Mouse (Mus musculus) hindbrain, embryonic 10.5 days (tissue): ENCODE results near the gene Elmo3. TPM values are rescaled to one million over a fixed set of nuclear protein-coding genes. Genes with fewer than 3 reads are reported as not detected.

Experiments used
- DNase-seq: peaks from one replicate; pipeline ENCODE4 v3.0.0-alpha.2; 2017; ENCODE audit warnings: low spot score
- H3K27ac ChIP-seq: fragments of 300-500 bp; sonication (generic); 2 replicates; pipeline ENCODE4 v1.5.1; 2016; ENCODE audit warnings: mild to moderate bottlenecking, moderate library complexity
- H3K27me3 ChIP-seq: fragments of 300-500 bp; sonication (generic); 2 replicates; pipeline ENCODE4 v1.6.1; 2016; ENCODE audit warnings: mild to moderate bottlenecking; ENCODE audit not compliant: poor library complexity, insufficient read depth, severe bottlenecking
- H3K36me3 ChIP-seq: fragments of 300-500 bp; sonication (generic); 2 replicates; pipeline ENCODE4 v1.6.1; 2016; ENCODE audit warnings: mild to moderate bottlenecking, moderate library complexity
- H3K4me1 ChIP-seq: fragments of 300-500 bp; sonication (generic); replicated peaks from 2 replicates; pipeline ENCODE4 v1.6.1; 2016; ENCODE audit warnings: mild to moderate bottlenecking
- H3K4me3 ChIP-seq: fragments of 300-500 bp; sonication (generic); 2 replicates; pipeline ENCODE4 v1.5.1; 2016; ENCODE audit warnings: mild to moderate bottlenecking, moderate library complexity
- H3K9me3 ChIP-seq: fragments of 300-500 bp; sonication (generic); 2 replicates; pipeline ENCODE4 v1.6.1; 2016; ENCODE audit warnings: mild to moderate bottlenecking, moderate library complexity
- WGBS: fragments of 180-500 bp; shearing (Covaris S2); methylation state at CpG from one replicate; pipeline ENCODE4 v1.1.7; 2016; 5-methylcytosine and 5-hydroxymethylcytosine counted together
- polyA plus RNA-seq: library from polyadenylated mRNA; unstranded; fragments of >200 nt; fragmentation: Nextera tagmentation; extraction: Ambion mirVana; gene quantifications from 2 replicates; pipeline ENCODE4 v1.2.1, GENCODE M21; 2016

The Elmo3 gene
- polyA plus RNA-seq, 1 experiment from 2014 or later, result 2.1 TPM

DNA sequence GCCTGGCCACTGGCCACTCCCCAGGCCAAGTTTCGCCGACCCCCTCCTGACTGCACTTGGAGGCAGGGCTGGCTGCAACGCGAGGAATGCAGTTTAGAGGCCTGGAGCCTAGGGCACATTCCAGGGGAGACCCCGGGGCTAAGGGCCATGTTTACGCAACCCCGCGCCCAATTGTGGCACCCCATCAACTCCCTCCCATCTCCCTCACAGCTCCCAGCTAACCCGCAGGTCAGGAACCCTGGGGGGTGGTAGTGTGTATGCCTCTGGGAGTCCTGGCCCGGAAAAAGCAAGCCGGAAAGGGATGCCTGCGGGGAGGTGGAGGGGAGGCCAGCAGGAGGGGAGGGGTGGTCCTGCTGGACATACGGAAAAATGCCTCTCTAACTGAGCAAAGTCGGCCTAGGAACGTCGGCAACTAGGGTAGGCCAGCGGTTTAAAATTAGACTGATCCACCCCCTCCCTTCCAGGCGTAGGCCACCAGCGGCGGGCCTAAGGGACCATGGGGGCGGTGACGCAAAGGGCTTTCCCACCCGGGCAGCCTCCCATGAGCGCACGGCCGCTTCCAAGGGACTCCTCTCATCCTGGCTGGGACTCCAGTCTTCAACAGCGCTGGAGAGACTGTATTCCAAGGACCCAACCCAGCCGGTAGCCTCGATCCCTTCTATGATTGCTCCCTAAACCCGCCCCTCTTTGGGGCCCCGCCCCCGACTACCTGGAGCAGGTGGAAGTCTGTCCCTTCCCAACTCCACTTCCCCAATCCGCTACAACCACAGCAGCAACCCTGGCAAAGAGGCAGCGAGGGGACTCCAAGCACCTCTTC, 41.4 kb downstream of the Elmo3 start:
- peak overlapping the region; percentile 90 for H3K27ac ChIP-seq
- peaks cover 68% of the 10 kb centered on the region for H3K4me1 ChIP-seq
- peak; percentile 72 for DNase-seq
- peak overlapping the region; percentile 72 for H3K4me3 ChIP-seq
- WGBS, result under 1% methylated on average over 34 of the region's 34 CpGs
- H3K27me3 ChIP-seq, result peaks cover 31% of the 10 kb centered on the region
- H3K9me3 ChIP-seq, result no peaks in the 10 kb centered on the region
- H3K36me3 ChIP-seq, result no peaks in the 10 kb centered on the region

DNA sequence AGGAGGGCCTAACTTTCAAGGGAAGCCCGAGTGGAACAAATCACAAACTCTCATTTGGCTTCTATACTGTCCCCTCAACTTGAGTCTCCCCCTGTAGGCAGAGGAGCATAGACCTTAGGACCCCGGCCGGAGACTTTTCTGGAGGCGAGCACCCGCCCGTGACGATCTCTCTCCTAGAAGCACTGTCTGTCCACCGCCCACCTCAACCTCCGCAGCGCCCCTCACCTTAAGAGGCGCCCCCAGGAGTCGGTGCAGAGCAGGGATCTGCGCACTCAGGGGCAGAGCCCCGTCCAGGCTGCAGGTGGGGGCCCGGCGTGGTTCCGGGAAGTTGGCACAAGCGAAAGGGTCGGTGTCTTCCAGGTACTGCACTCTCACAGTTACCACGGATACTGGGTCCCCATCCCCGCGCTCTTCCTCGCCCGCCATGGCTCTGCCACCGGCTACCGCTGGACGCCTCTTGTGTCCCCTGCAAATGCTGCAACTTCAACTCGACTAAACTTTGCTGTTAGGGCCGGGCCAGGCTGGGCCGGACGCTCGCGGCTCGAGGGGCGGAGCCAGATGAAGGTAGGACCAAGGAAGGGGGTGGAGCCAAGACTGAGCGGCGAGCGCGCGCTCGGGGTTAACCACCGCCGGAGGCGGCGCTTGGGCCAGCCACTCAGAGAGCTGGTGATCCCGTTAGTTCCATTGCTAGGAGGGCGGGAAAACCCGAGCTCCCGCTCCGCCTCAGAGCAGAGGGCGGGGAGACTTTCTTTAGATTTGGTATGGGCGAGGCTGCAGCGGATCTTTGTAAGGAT, 42.2 kb downstream of the Elmo3 start, which contains the start of gene Fhod1:
Gene Fhod1 (minus strand): TSS at position 526 of the 794 bp plus-strand sequence.
- H3K4me3 ChIP-seq, result peak within 1 kb of the TSS; percentile 72
- WGBS, result under 1% methylated on average over 53 of the region's 53 CpGs
- peak within 1 kb of the TSS; percentile 90 for H3K27ac ChIP-seq
- DNase-seq, result peak; percentile 96
- peaks cover 68% of the 10 kb centered on the region for H3K4me1 ChIP-seq
- H3K27me3 ChIP-seq, result peaks cover 31% of the 10 kb centered on the region
- no peaks in the 10 kb centered on the region for H3K9me3 ChIP-seq
- H3K36me3 ChIP-seq, result no peaks in the 10 kb centered on the region

DNA sequence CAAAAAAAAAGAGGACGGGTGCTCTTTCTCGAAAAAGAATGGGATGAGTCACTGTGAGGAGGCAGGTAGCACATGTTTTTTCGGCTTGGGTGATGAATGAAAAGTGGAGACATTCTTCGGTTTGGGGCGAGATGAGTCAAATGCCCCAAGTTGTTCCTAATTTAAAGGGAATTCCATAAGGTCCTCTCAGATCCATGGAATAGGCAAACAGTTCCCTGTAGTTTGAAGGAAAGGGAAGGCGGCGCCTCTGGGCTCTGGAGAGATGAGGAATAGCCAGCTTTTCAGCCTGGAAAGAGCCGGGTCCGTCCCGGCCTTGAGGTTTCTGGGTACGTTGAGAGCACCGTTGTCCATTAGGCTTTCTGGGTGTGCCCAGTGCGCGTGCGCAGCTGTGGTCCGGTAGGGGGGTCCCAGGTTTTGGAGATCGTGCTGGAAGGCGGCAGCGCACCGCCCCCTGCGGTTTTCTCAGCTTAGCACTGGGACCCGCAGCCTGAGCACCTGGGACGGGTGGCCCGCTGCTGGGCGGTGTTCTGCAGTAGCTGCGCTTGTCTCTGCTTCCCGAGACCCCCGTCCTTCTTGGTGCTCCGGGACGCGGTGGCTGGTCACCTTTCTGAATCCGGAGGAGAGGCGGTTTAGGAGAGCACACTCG, 43.2 kb downstream of the Elmo3 start, which contains the start of gene Slc9a5:
Gene Slc9a5 (plus strand): TSS at position 394 of the 646 bp plus-strand sequence.
- Histone ChIP-seq H3K9me3 (no peaks in the 10 kb centered on the region), H3K4me3 (peak within 1 kb of the TSS; percentile 72), H3K27ac (peak within 1 kb of the TSS; percentile 90), H3K4me1 (peaks cover 71% of the 10 kb centered on the region), H3K36me3 (no peaks in the 10 kb centered on the region), H3K27me3 (peaks cover 33% of the 10 kb centered on the region)
- peak; percentile 83 for DNase-seq
- under 1% methylated on average over 34 of the region's 34 CpGs for WGBS

DNA sequence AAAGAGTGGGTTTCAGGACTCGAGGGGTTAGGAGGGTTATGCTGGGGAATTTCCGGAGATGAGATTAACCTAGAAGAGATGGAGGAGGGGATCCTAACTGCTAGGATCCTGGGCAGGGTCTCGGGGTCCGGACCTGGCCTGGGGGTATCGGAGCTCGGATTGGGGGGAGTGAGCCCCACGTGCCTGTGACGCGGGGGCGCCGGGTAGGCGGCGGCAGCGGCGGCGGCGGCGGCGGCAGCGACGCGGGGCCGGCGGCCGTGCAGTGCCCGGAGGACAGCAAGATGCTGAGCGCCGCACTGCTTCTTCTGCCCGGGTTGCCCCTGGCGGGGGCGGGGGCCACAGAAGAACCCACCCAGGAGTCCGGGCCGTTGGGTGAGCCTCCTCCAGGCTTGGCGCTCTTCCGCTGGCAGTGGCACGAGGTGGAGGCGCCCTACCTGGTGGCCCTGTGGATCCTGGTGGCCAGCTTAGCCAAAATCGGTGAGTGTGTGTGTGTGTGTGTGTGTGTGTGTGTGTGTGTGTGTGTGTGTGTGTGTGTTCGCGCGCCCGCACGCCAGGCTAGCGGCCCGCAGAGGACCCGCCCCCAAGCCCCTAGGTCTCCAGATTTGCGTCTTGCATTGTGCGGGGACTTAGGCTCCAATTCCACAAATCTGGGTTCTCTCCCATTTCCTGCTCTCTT, 43.8 kb downstream of the Elmo3 start:
- 0 out of 2 replicates have a peak, but pooled peaks cover 3% of the 10 kb centered on the region for H3K36me3 ChIP-seq
- peak; percentile 62 for DNase-seq
- H3K4me3 ChIP-seq, result peak overlapping the region; percentile 72
- H3K27ac ChIP-seq, result peak overlapping the region; percentile 90
- H3K27me3 ChIP-seq, result peaks cover 36% of the 10 kb centered on the region
- H3K4me1 ChIP-seq, result peaks cover 72% of the 10 kb centered on the region
- 1% methylated on average over 42 of the region's 48 CpGs for WGBS
- no peaks in the 10 kb centered on the region for H3K9me3 ChIP-seq

DNA sequence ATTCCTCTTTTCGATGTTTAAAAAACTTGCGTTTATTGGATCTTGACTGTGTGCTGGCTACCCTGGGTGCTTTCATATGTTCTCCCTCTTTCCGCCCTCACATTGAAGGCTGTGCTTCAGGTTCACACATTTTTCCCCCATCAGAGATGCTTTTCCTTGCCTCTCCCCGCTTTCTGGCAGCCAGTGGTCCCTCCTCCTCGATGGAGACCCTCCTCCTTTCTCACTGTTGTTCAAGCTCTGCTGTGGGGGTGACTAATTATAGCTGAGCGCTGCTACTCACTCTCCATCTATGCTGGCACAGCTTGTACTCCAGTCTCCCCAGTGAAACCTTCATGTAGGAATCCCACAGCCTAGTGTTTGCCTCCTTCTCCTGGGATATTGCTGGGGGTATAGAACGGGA, 44.8 kb downstream of the Elmo3 start:
- WGBS, result 43% methylated on average over 7 of the region's 7 CpGs
- no peak for DNase-seq

DNA sequence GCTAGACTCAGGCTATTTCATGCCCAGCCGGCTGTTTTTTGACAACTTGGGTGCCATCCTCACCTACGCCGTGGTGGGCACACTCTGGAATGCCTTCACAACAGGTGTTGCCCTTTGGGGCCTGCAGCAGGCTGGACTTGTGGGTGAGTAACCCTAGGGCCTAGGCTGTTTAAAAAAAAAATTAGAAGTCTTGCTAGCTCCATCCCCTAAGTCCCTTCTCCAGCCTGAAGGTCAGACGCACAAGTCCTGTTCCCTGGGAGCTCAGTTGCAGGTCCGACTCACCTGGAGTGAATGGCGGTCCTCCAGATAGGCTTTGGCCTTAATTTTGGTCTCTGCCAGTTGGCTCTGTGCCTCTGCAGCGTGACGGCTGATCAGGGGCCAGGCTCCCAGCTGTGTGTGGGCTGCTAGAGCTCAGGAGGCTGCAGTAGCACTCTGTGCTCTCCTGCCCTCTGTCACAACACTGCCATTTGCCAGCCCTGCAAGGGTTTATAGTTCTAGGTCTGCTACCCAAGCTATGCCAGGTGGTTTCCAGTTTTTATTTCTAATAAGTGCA, 48.3 kb downstream of the Elmo3 start:
- Histone ChIP-seq H3K27ac (no peak overlapping the region), H3K4me3 (no peak overlapping the region), H3K27me3 (peaks cover 49% of the 10 kb centered on the region), H3K9me3 (no peaks in the 10 kb centered on the region), H3K4me1 (peaks cover 49% of the 10 kb centered on the region), H3K36me3 (peaks cover 28% of the 10 kb centered on the region)
- 72% methylated on average over 8 of the region's 8 CpGs for WGBS
- no peak for DNase-seq

More for the DNA sequence above, 44.8 kb downstream of the Elmo3 start:
- peak overlapping the region; percentile 72 for H3K4me3 ChIP-seq
- no peaks in the 10 kb centered on the region for H3K9me3 ChIP-seq
- peaks cover 36% of the 10 kb centered on the region for H3K27me3 ChIP-seq
- 0 out of 2 replicates have a peak, but pooled peaks cover 3% of the 10 kb centered on the region for H3K36me3 ChIP-seq
- no peak overlapping the region for H3K27ac ChIP-seq
- H3K4me1 ChIP-seq, result peaks cover 70% of the 10 kb centered on the region

DNA sequence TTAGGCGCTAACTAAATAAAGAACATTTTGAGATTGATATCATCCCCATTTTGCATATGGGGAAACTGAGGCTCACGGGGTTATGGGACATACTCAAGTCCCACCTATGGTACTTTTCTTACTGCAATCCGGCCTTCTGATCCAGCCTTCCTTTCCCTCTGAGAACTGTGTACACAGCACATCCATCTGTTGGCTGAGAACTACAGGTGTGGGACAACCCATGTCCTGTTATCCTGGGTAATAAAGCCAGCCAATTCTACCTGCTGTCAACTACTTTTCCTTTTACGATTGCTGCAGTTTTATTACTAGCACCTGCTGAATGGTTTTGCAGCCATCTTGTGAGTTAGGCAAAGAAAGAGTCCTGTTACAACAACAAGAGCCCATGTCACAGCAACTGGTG, 49.1 kb downstream of the Elmo3 start:
- peaks cover 28% of the 10 kb centered on the region for H3K36me3 ChIP-seq
- H3K27ac ChIP-seq, result peak overlapping the region; percentile 54; the same call in 1 of the 2 replicates
- H3K9me3 ChIP-seq, result no peaks in the 10 kb centered on the region
- no peak for DNase-seq
- H3K4me1 ChIP-seq, result peaks cover 48% of the 10 kb centered on the region
- 81% methylated on average over 4 of the region's 4 CpGs for WGBS
- no peak overlapping the region for H3K4me3 ChIP-seq
- H3K27me3 ChIP-seq, result peaks cover 46% of the 10 kb centered on the region

DNA sequence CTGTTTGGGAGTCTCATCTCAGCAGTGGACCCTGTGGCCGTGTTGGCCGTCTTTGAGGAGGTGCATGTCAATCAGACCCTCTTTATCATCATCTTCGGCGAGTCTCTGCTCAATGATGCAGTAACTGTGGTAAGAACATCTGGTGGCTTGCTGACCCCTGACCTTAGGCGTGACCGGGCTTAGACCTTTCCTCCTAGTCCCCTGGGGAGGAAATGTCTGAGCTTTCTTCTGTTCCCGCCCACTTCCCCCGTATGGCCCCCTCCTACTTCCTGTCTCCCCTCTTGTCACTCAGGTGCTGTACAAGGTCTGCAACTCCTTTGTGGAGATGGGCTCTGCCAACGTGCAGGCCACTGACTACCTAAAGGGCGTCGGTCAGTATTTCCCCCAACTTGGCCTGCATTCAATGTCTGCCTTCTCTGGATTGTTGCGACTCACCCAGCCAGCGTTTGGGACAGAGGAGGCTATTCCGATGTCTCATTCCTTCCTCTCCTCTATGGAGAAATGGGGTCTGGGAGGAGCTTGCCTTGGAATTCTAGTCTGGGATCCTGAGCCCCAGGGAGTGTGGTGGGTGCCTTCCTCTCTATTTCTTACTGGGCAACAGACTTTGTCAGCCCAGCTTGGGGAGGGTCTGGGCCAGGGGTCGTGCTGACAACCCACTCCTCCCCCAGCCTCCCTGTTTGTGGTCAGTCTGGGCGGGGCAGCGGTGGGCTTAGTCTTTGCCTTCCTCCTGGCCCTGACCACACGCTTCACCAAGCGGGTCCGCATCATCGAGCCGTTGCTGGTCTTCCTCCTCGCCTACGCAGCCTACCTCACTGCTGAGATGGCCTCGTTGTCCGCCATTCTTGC, 50.0 kb downstream of the Elmo3 start:
- DNase-seq, result peak; percentile 63
- H3K27me3 ChIP-seq, result peaks cover 38% of the 10 kb centered on the region
- H3K27ac ChIP-seq, result peak overlapping the region; percentile 54
- H3K36me3 ChIP-seq, result peaks cover 28% of the 10 kb centered on the region
- peak overlapping the region; percentile 7; the same call in 1 of the 2 replicates for H3K4me3 ChIP-seq
- H3K9me3 ChIP-seq, result no peaks in the 10 kb centered on the region
- peaks cover 44% of the 10 kb centered on the region for H3K4me1 ChIP-seq
- WGBS, result 49% methylated on average over 26 of the region's 26 CpGs

DNA sequence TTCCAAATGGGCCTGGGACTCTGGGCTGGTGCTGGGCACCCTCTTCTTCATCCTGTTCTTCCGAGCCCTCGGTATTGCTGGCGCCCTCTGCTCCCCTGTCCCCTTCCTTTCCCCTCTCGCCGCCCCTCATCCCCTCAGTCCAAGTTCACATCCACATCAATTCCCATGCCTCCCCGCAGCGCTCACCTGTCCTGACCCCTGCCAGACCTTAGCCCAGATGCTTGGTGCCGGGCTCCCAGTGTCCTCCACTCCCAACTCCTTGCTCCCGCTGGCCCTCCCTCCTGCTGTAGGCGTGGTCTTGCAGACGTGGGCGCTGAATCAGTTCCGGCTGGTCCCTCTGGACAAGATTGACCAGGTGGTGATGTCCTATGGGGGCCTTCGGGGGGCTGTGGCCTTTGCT, 51.3 kb downstream of the Elmo3 start:
- WGBS, result 79% methylated on average over 14 of the region's 14 CpGs
- peaks cover 39% of the 10 kb centered on the region for H3K4me1 ChIP-seq
- peaks cover 28% of the 10 kb centered on the region for H3K36me3 ChIP-seq
- H3K9me3 ChIP-seq, result no peaks in the 10 kb centered on the region
- peaks cover 28% of the 10 kb centered on the region for H3K27me3 ChIP-seq
- DNase-seq, result no peak
- no peak overlapping the region for H3K4me3 ChIP-seq
- no peak overlapping the region for H3K27ac ChIP-seq

DNA sequence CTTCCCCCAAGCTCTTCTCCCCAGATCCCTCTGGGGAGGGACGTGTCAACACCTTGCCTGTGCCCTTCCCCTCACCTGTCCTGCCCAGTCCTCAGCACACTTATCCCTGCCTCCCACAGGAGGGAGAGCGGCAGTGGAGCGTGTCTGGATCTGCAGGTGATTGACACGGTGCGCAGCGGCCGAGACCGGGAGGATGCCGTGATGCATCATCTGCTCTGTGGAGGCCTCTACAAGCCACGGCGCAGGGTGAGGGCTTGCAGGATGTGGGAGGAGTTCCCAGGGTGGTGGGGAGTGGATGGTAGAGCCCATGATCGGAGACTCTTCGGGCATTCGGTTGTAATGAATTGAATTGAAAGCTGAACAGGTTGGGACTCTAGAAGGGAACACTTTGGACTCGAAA, 53.8 kb downstream of the Elmo3 start:
- peaks cover 34% of the 10 kb centered on the region for H3K4me1 ChIP-seq
- no peak overlapping the region for H3K27ac ChIP-seq
- H3K27me3 ChIP-seq, result peaks cover 23% of the 10 kb centered on the region
- peaks cover 41% of the 10 kb centered on the region for H3K36me3 ChIP-seq
- H3K4me3 ChIP-seq, result no peak overlapping the region
- DNase-seq, result no peak
- no peaks in the 10 kb centered on the region for H3K9me3 ChIP-seq
- 67% methylated on average over 15 of the region's 15 CpGs for WGBS

DNA sequence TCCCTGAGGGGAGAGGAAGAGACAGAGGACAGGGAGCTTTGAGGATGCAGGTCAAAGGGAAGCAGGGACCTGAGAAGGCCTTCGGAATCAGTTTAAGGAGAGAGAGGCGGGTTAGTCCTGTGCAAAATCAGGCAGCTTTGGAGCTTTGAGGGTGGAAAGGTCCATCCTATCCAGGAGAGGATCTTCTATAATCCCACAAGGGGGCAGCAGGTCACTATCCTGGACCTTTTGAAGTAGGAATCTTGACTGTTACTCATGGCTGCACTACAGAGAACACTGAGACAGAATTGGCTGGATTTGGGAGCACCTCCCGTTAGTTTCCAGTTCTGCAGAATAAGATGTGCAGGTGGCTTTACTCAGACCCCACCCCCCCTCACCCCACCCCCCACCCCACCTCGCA, 54.2 kb downstream of the Elmo3 start:
- Histone ChIP-seq H3K9me3 (no peaks in the 10 kb centered on the region), H3K27me3 (peaks cover 23% of the 10 kb centered on the region), H3K27ac (no peak overlapping the region), H3K4me3 (no peak overlapping the region), H3K4me1 (peaks cover 31% of the 10 kb centered on the region), H3K36me3 (peaks cover 45% of the 10 kb centered on the region)
- 52% methylated on average over 4 of the region's 4 CpGs for WGBS
- DNase-seq, result no peak
